Mouse (Mus musculus): ENCODE data around the gene Zfp423. TPM values are rescaled to one million over a fixed set of nuclear protein-coding genes. Genes with fewer than 3 reads are reported as not detected.
A peak's percentile ranks its signal among the peaks of the same experiment; 100 is the strongest.

The Zfp423 gene
- polyA plus RNA-seq, 1 experiment from 2014 or later = 35.0 TPM

DNA sequence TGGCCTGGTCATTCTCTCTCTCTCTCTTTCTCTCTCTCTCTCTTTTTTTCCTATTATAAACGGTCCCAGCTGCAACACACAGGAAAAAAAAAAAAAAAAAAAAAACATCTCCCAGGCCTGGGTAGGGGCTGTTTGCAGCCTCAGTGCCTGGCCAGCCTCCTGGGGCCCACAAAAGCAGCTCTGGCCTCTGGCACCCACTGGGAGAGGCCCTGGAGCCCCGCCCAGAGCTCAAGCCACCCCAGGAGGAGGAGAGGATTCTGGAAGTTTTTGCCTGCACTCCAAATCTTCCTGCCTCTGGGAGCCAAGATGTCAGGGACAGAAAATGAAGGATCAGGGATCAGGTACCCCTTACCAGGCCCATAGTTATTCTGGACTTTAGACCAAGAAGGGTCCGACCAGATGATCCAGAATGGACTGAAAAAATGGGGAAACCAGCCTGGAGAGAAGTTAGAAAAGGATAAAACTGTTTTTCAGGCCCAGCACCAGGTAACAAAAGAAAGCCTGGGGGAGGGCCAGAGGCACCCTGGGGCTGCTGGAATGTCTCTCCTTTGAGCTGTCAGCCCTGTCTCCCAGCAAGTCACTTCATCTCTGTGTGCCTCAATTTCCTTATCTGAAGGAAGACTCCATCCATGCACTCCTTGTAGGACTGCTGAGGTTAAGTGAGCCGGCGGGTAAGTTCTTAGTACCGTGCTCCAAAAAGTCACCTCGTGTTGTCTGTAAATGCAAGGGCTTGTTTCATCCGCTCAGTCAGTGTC is 8.6 kb upstream of the Zfp423 start:
- Histone ChIP-seq H3K36me3 (ENCODE audit: control insufficient read depth, insufficient read depth, low read length) (no peaks in the 10 kb centered on the region), H3K9me3 (ENCODE audit: control insufficient read depth, low read length) (no peaks in the 10 kb centered on the region), H3K4me2 (ENCODE audit: low read depth, low read length) (no peak overlapping the region), H3K27me3 (ENCODE audit: control insufficient read depth, insufficient read depth, low read length) (no peaks in the 10 kb centered on the region), H3K4me1 (ENCODE audit: control insufficient read depth, insufficient read depth, low read length) (no peaks in the 10 kb centered on the region), H3K27ac (ENCODE audit: low read depth, low read length) (no peak overlapping the region), H3K9ac (replicated peaks; ENCODE audit: low read depth, low read length) (no peak overlapping the region), H3K4me3 (ENCODE audit: low read depth, low read length) (no peak overlapping the region)
- ATAC-seq (ENCODE audit: low read depth) = no peak
- 26% methylated on average over 8 of the region's 8 CpGs for WGBS

DNA sequence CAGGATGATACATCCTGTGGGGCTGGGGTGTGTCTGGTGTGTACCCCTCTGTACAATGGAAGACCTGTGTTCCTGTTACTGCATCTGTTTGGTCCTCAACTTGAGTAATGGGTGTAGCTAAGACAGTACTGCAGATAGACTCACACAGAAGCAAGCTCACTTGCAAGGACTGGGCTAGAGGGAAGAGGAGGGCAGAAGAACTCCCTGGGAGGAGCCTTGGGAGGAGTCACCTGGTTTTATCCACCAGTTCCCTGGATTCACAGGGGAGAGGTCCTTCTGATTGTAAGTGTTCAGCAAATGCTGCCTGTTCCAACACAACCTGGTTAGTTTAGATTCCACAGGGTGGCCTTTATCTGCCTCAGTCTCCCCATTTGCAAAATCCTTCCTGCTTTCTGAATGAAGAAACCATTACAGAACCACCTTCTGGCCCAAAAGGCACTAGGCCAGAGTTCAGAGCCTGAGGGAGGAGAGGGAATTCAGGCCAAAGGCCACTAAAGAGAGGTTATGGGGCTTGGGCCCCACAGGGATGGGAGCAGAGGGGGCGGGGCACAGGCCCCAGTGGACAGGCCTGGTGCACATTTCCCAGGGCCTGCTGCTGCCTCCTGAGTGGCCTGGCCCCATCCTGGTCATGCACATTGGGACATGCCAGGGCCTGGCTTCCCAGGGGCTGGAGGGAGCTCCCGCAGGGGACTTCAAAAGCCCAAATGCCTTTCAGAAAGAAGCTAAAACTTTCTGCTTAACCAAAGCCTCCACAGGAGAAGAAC is 7.8 kb upstream of the Zfp423 start:
- 16% methylated on average over 2 of the region's 2 CpGs for WGBS
- H3K4me3 ChIP-seq (ENCODE audit: low read depth, low read length) = no peak overlapping the region
- H3K36me3 ChIP-seq (ENCODE audit: control insufficient read depth, insufficient read depth, low read length) = no peaks in the 10 kb centered on the region
- no peak overlapping the region for H3K4me2 ChIP-seq (ENCODE audit: low read depth, low read length)
- no peaks in the 10 kb centered on the region for H3K9me3 ChIP-seq (ENCODE audit: control insufficient read depth, low read length)
- no peak overlapping the region for H3K9ac ChIP-seq (replicated peaks; ENCODE audit: low read depth, low read length)
- ATAC-seq (ENCODE audit: low read depth) = no peak
- no peaks in the 10 kb centered on the region for H3K27me3 ChIP-seq (ENCODE audit: control insufficient read depth, insufficient read depth, low read length)
- H3K27ac ChIP-seq (ENCODE audit: low read depth, low read length) = no peak overlapping the region
- H3K4me1 ChIP-seq (ENCODE audit: control insufficient read depth, insufficient read depth, low read length) = peaks cover 3% of the 10 kb centered on the region

DNA sequence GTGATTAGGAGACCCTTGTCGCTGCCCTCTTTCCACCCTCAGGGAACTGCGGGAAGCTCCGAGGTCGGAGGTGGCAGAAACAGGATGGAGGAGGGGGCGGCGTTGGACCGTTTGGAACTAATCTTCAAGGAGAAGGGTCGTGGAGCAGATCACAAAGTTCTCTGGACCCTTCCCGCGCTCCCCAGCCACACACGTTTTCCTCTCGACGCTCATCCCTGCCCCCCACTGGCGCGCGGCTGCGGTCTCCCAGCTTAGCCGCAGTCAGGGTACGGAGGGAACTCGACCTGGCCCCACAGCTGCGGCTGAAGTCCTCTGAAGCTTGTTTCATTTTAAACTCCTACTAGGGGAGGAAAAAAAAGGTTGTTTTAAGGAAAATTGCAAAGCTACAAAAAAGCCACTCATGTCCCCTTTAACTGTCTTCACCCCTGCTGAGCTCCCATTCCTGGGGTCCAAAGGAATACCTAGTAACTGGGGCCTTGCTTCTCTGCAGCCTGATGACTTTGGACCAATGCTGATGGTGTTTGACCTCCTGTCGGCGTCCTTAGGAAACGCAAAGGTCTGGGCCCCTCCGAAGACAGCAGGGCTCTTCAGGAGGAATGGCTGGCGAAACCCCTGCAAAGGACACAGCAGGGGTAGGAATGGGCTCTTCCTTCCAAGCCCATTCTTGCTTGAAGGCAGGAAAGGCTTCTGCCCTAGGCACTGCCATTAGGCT is 3.3 kb upstream of the Zfp423 start:
- H3K4me3 ChIP-seq (ENCODE audit: low read depth, low read length) = peak overlapping the region; percentile 29
- peak overlapping the region; percentile 95 for H3K4me2 ChIP-seq (ENCODE audit: low read depth, low read length)
- H3K27me3 ChIP-seq (ENCODE audit: control insufficient read depth, insufficient read depth, low read length) = no peaks in the 10 kb centered on the region
- no peaks in the 10 kb centered on the region for H3K36me3 ChIP-seq (ENCODE audit: control insufficient read depth, insufficient read depth, low read length)
- H3K9ac ChIP-seq (replicated peaks; ENCODE audit: low read depth, low read length) = peak overlapping the region; percentile 39; the same call in 1 of the 2 replicates
- no peak overlapping the region for H3K27ac ChIP-seq (ENCODE audit: low read depth, low read length)
- no peaks in the 10 kb centered on the region for H3K9me3 ChIP-seq (ENCODE audit: control insufficient read depth, low read length)
- WGBS = 4% methylated on average over 26 of the region's 26 CpGs
- ATAC-seq (ENCODE audit: low read depth) = no peak
- peaks cover 20% of the 10 kb centered on the region for H3K4me1 ChIP-seq (ENCODE audit: control insufficient read depth, insufficient read depth, low read length)

DNA sequence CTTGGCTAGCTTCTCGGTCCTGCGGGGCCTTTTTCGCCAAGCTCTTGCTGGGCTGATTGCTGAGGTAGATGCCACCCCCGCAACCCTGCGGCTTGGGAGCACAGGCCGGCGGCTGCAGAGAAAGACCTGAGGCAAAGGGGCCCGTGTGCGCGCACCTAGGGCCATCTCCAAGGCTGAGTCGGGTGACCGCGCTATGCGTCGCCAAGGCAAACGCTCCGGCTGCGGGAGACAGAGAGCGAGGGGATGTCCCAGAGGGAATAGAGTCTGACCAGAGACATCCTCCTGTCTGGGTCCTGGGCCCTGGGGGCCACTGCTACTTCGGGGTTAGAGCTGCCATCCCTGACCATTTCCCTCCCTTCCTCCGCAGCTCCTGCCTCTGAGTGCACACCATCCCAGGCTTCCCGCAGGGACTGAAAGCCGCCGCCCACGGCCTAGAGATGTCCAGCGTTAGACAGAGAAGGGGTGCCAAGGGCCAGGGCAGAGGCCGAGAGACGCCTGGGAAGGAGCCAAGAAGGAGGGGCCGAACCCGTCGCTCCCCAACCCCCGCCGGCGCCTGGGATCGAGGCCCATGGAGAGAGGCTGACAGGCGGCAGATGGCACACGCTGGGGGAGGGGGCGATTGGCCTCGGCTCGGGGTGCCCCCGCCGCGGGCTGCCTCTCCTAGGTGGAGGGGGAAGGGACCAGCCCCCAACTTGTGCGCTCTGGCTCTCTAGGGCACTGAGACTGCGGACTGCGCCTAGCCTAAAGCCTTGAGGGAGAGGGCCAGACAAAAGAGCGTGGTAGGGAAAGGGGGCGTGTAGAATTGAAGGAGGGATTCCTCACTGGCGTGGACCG is 2.5 kb upstream of the Zfp423 start:
- H3K36me3 ChIP-seq (ENCODE audit: control insufficient read depth, insufficient read depth, low read length) = no peaks in the 10 kb centered on the region
- peak overlapping the region; percentile 95 for H3K4me2 ChIP-seq (ENCODE audit: low read depth, low read length)
- 0 out of 2 replicates have a peak, but pooled peaks have one; percentile 1 for ATAC-seq (ENCODE audit: low read depth)
- under 1% methylated on average over 43 of the region's 50 CpGs for WGBS
- no peaks in the 10 kb centered on the region for H3K27me3 ChIP-seq (ENCODE audit: control insufficient read depth, insufficient read depth, low read length)
- H3K27ac ChIP-seq (ENCODE audit: low read depth, low read length) = no peak overlapping the region
- H3K4me3 ChIP-seq (ENCODE audit: low read depth, low read length) = peak overlapping the region; percentile 29
- no peaks in the 10 kb centered on the region for H3K9me3 ChIP-seq (ENCODE audit: control insufficient read depth, low read length)
- H3K9ac ChIP-seq (replicated peaks; ENCODE audit: low read depth, low read length) = peak overlapping the region; percentile 39; the same call in 1 of the 2 replicates
- peaks cover 25% of the 10 kb centered on the region for H3K4me1 ChIP-seq (ENCODE audit: control insufficient read depth, insufficient read depth, low read length)

DNA sequence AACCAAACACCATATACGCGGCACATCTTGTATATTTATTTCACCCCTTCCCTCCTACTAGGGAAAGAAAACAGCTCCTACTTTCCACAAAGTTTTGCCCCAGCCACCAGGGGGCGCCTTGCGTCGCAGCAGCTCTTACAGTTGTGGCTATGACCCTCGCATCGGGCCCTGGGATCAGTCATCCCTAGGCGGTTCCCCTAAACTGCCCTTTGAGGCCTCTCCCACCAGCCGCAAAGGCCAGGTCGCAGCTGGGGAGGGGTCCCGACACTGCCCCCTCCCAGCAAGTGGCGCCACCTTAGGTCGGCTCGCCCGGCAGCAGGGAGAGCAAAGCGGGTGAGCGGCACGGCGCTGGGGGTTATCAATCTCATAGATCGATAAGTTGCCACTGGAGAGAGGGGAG is 1.7 kb upstream of the Zfp423 start:
- 1% methylated on average over 20 of the region's 20 CpGs for WGBS
- ATAC-seq (ENCODE audit: low read depth) = no peak
- Histone ChIP-seq H3K9ac (replicated peaks; ENCODE audit: low read depth, low read length) (0 out of 2 replicates have a peak overlapping the region, but pooled peaks have one; percentile 39), H3K4me2 (ENCODE audit: low read depth, low read length) (peak overlapping the region; percentile 95), H3K4me1 (ENCODE audit: control insufficient read depth, insufficient read depth, low read length) (peaks cover 33% of the 10 kb centered on the region), H3K36me3 (ENCODE audit: control insufficient read depth, insufficient read depth, low read length) (no peaks in the 10 kb centered on the region), H3K9me3 (ENCODE audit: control insufficient read depth, low read length) (no peaks in the 10 kb centered on the region), H3K27ac (ENCODE audit: low read depth, low read length) (0 out of 2 replicates have a peak overlapping the region, but pooled peaks have one; percentile 95), H3K27me3 (ENCODE audit: control insufficient read depth, insufficient read depth, low read length) (no peaks in the 10 kb centered on the region), H3K4me3 (ENCODE audit: low read depth, low read length) (peak overlapping the region; percentile 29)

DNA sequence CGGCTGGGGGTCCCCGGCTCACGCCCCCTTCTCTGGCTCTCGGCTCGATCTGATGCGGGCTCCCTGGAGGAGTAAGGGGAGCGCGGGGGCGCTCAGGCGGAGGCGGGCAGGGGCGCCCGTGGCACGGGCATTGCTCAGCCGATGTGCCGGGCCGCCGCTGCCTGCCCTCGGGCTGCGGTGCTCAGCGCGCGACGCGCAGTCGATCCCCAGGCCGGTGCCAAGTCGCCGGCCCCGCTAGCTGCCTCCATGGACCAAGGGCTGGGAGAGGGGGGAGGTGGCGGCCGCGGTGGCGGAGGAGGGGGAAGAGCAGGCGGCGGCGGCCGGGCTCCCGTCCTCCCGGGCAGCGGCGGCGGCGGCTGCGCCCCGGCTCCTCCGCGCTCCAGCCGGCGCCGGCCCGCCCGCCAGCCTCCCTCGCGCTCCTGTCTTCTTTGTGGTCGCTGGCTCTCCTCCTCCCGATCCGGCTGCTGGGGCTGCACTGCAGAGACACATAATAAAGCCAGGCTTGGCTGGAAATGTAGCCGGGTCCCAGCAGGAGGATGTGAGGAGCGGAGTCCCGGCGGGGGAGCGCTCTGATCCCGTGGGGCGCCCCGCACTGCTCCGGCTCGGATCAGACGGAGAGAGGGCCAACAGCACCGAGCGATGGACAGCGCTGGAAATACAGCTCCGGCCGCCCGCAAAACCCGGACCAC is 810 bp upstream of the Zfp423 start:
- peak overlapping the region; percentile 87 for H3K4me3 ChIP-seq (ENCODE audit: low read depth, low read length)
- H3K4me1 ChIP-seq (ENCODE audit: control insufficient read depth, insufficient read depth, low read length) = peaks cover 36% of the 10 kb centered on the region
- no peaks in the 10 kb centered on the region for H3K27me3 ChIP-seq (ENCODE audit: control insufficient read depth, insufficient read depth, low read length)
- H3K36me3 ChIP-seq (ENCODE audit: control insufficient read depth, insufficient read depth, low read length) = no peaks in the 10 kb centered on the region
- ATAC-seq (ENCODE audit: low read depth) = peak; percentile 80
- peak overlapping the region; percentile 95 for H3K27ac ChIP-seq (ENCODE audit: low read depth, low read length)
- WGBS = under 1% methylated on average over 39 of the region's 76 CpGs
- no peaks in the 10 kb centered on the region for H3K9me3 ChIP-seq (ENCODE audit: control insufficient read depth, low read length)
- peak overlapping the region; percentile 74 for H3K9ac ChIP-seq (replicated peaks; ENCODE audit: low read depth, low read length)
- H3K4me2 ChIP-seq (ENCODE audit: low read depth, low read length) = peak overlapping the region; percentile 95

DNA sequence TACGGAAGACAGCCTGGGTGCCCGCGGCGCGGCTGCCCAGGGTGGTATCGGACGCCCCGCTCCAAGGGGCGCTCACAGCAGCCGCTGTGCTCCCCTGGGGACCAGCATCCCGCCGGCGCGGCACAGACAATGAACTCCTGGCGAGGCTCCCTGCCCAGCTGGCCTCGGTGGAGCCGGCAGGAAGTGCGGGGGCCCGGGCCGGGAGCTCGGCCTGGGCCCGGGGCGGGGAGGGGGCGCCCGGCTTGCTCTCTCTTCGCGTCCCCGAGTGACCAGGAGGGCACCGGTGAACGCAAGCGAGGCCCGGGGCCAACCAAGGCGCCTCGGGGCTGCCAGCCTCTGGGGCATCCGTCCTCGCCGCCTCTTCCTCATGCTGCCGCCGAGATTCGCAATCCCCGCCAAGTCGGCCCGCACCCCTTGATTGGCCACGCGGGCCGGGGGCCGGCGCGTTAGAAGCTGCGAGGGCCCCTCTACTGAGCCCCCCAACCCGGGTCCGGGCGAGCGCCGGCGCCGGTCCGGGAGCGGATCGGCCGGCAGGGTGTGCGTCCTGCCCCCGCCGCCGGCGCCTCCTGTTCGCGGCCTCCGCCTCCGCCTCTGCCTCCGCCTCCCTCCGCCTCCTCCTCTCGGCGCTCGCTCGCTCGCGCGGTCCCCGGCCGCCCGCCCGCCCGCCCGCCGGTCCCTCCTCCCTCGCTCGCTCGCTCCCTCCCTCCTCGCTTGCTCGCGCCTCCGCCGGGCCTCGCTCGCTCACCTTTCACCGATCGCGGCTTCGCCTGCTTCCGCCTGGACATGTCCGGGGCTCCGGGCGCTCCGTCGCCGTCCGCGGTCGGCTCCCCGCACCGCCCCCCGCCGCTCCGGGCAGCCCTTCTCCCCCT is 710 bp downstream of the Zfp423 start:
- under 1% methylated on average over 55 of the region's 115 CpGs for WGBS
- peak overlapping the region; percentile 87 for H3K4me3 ChIP-seq (ENCODE audit: low read depth, low read length)
- H3K36me3 ChIP-seq (ENCODE audit: control insufficient read depth, insufficient read depth, low read length) = no peaks in the 10 kb centered on the region
- peak overlapping the region; percentile 95 for H3K27ac ChIP-seq (ENCODE audit: low read depth, low read length)
- H3K4me2 ChIP-seq (ENCODE audit: low read depth, low read length) = peak overlapping the region; percentile 95
- peaks cover 50% of the 10 kb centered on the region for H3K4me1 ChIP-seq (ENCODE audit: control insufficient read depth, insufficient read depth, low read length)
- no peaks in the 10 kb centered on the region for H3K9me3 ChIP-seq (ENCODE audit: control insufficient read depth, low read length)
- peak overlapping the region; percentile 74 for H3K9ac ChIP-seq (replicated peaks; ENCODE audit: low read depth, low read length)
- peak; percentile 42 for ATAC-seq (ENCODE audit: low read depth)
- no peaks in the 10 kb centered on the region for H3K27me3 ChIP-seq (ENCODE audit: control insufficient read depth, insufficient read depth, low read length)
